Mouse (Mus musculus): ENCODE data around the gene Auts2.

- TF ChIP-seq CTCF (conservative IDR thresholded peaks at IDR 0.05; ENCODE audit: insufficient read depth, insufficient read length, low read depth, low read length) (no peak), POLR2A (IDR thresholded peaks at IDR 0.05; ENCODE audit: low read depth, low read length) (no peak)
Measured at GRCm38 (mm10) chr5:132229644-132230357, 313.3 kb downstream of the Auts2 start.

All from kidney, adult 2 months (tissue).